Mouse (Mus musculus) adrenal gland, postnatal 4 days (tissue): ENCODE measurements around the gene Olfr1293-ps. TPM values are rescaled to one million over a fixed set of nuclear protein-coding genes. Genes with fewer than 3 reads are reported as not detected.

Source experiments
- DNase-seq, 2 experiments: peaks; one replicate each; pipeline ENCODE4 v3.0.0; 2021 to 2022; ENCODE audit warnings: low spot score in 2 of 2, mixed read lengths in 2 of 2
- long read RNA-seq, 2 experiments: library from polyadenylated mRNA; stranded (forward); transcript quantifications; one replicate each; pipeline ENCODE4 v2.0.0; 2021
- total RNA-seq, 2 experiments: library from RNA; stranded (reverse); gene quantifications; 2 replicates each; pipeline ENCODE4 v1.2.3; 2021

The Olfr1293-ps gene
- total RNA-seq, result not detected
- long read RNA-seq, experiment 1, result 0 reads
- long read RNA-seq, experiment 2, result 0 reads

DNA sequence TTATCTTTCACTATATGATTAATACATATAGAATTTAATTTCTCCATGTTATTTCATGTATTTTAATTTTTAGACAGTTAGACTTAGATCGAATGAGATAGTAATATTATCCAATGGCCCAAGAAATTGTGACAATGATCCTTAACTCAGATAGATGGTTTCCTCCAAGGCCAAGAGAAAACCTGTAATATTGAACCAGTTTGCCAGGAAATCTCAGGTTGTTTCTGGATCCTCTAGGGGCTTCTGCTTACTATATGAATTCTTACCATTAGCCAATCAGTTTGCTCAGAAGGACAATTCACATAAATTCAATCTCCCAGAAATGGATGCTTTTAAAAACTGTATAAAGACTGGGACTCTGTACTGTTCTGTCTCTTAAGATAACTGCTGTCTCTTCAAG, at the start of gene Olfr1293-ps:
Gene Olfr1293-ps, plus strand, starts transcription at position 301 of the 400 bp plus-strand sequence.
- no peak for DNase-seq

GRCm38 (mm10) chr2:111480519-111480918, 44.5 kb upstream of the Olfr1293-ps start, which contains the start of gene Olfr1289:
Olfr1289 (plus strand) TSS chr2:111480819.
- no peak for DNase-seq

DNA sequence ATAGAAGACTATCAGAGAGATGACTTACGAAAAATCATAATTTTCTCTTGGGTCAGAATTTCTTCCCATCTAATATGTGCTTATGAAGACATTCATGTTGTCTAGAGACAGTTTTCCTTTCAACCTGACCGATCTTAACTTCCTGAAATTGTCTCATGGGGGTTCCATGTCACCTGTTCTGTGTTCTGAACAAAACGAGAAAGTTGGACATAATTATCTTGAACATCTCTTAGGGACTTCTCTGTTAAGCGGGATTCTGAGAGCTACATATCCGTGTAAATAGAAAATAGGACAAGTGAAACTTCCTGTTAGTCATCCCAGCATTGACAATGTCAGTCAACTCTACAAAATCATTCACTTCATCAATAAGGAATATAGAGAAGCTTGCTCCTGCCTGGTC, 31.3 kb upstream of the Olfr1293-ps start, which contains the start of gene Olfr1290:
Gene Olfr1290, minus strand, starts transcription at position 101 of the 400 bp plus-strand sequence.
- DNase-seq, result no peak

DNA sequence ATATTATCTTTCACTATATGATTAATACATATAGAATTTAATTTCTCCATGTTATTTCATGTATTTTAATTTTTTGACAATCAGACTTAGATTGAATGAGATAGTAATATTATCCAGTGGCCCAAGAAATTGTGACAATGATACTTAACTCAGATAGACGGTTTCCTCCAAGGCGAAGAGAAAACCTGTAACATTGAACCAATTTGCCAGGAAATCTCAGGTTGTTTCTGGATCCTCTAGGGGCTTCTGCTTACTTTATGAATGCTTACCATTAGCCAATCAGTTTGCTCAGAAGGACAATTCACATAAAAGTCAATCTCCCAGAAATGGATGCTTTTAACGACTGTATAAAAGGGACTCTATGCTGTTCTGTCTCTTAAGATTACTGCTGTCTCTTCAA, 28.1 kb upstream of the Olfr1293-ps start, which contains the start of gene Olfr1291-ps1:
Gene Olfr1291-ps1, plus strand, starts transcription at position 301 of the 400 bp plus-strand sequence.
- DNase-seq, result no peak

DNA sequence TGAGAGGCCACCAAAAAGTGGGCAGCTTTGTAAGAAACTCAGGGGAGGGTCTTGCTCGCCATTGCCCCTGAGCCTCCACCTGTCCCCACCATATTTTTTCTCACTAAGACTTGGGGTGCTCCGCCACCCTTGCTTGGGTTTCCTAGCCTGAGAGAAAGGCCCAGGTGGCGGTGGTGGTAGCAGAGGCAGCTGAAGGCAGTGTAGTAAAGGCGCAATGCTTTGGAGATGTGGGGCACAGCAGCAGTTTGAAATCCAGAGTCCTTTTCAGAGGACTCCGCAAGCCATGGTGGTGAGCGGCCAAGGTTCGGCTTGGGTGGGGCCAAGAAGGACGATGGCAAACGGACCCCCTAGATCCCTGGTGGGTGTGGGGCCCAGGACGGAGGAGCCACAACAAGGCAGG, 7.6 kb upstream of the Olfr1293-ps start:
- DNase-seq, result no peak

DNA sequence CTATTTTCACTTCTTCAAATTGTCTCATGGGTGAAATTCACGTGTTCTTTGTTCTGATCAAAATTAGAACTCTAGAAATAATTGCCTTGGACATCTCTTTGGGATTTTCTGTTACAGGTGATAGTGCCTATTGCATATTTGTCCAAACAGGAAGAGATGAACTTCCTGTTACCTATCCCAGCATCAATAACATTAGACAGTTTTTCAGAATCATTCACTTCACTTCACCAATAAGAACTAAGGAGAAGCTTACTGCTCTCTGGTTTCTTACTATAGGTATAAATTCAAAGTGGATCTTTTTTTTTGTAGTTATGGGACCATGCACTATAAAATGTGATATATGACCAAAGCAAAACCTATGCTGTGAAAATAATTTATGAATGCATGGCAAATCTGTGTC, 15.2 kb downstream of the Olfr1293-ps start, which contains the start of gene Olfr1294:
Gene Olfr1294, minus strand, starts transcription at position 101 of the 400 bp plus-strand sequence.
- DNase-seq, result no peak

DNA sequence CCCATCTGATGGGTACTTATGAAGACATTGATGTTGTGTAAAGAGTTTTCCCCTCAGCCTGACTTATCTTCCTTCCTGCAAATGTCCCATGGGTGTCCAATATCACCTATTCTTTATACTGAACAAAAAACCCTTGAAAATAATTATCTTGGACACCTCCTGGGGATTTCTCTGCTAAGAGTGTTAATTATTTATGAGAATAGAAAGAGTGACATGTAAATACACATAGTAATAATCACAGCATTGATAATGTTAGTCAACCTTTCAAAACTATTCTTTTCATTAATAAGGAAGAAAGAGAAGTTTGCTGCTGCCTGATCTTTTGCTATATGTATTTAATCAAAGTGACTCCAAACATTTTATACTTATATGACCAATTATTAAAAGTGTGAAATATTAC, 44.6 kb downstream of the Olfr1293-ps start, which contains the start of gene Olfr1295:
Gene Olfr1295, minus strand, starts transcription at position 101 of the 400 bp plus-strand sequence.
- no peak for DNase-seq

Other genes with a start within 250 kb of the Olfr1293-ps start
- gene Olfr1278, start 235.1 kb upstream of the Olfr1293-ps start, total RNA-seq, result not detected
- gene Olfr1279, start 224.6 kb upstream of the Olfr1293-ps start, total RNA-seq, result not detected
- not detected for gene Olfr1280, start 211.2 kb upstream of the Olfr1293-ps start, total RNA-seq
- not detected for gene Olfr1281, start 198.7 kb upstream of the Olfr1293-ps start, total RNA-seq
- gene Olfr1282, start 189.1 kb upstream of the Olfr1293-ps start, total RNA-seq, result not detected
- gene Olfr1283, start 158.4 kb upstream of the Olfr1293-ps start, total RNA-seq, result not detected
- gene Olfr1284, start 149.7 kb upstream of the Olfr1293-ps start, total RNA-seq, result not detected
- not detected for gene Olfr1286, start 102.1 kb upstream of the Olfr1293-ps start, total RNA-seq
- not detected for gene Olfr1287, start 76.1 kb upstream of the Olfr1293-ps start, total RNA-seq
- not detected for gene Olfr1288, start 51.1 kb upstream of the Olfr1293-ps start, total RNA-seq
- gene Olfr1289, start 44.4 kb upstream of the Olfr1293-ps start, total RNA-seq, result not detected
- not detected for gene Olfr1290, start 31.4 kb upstream of the Olfr1293-ps start, total RNA-seq
- not detected for gene Olfr1291-ps1, start 28.0 kb upstream of the Olfr1293-ps start, total RNA-seq
- gene Olfr1294, start 15.1 kb downstream of the Olfr1293-ps start, total RNA-seq, result not detected
- gene Olfr1295, start 44.5 kb downstream of the Olfr1293-ps start, total RNA-seq, result not detected
- gene Olfr1297, start 101.3 kb downstream of the Olfr1293-ps start, total RNA-seq, result not detected
- gene Olfr1298, start 124.0 kb downstream of the Olfr1293-ps start, total RNA-seq, result not detected
- gene Olfr1299, start 136.2 kb downstream of the Olfr1293-ps start, total RNA-seq, result not detected
- gene Olfr1301, start 225.8 kb downstream of the Olfr1293-ps start, total RNA-seq, result not detected